Mouse (Mus musculus) testis, adult 2 months (tissue): ENCODE data around the gene Irx2. TPM values are rescaled to one million over a fixed set of nuclear protein-coding genes. Genes with fewer than 3 reads are reported as not detected.

ENCODE experiments used
- H3K27ac ChIP-seq: fragments of 200-500 bp; 2 replicates; pipeline ENCODE4 v1.5.1; 2012; ENCODE audit warnings: low read depth, low read length; ENCODE audit not compliant: control insufficient read depth, insufficient read depth
- H3K27me3 ChIP-seq: fragments of 200-500 bp; 2 replicates; pipeline ENCODE4 v1.6.1; 2012; ENCODE audit warnings: mild to moderate bottlenecking, low read length, moderate library complexity; ENCODE audit not compliant: control insufficient read depth, insufficient read depth
- H3K36me3 ChIP-seq: fragments of 200-500 bp; 2 replicates; pipeline ENCODE4 v1.6.1; 2012; ENCODE audit warnings: mild to moderate bottlenecking, low read length; ENCODE audit not compliant: control insufficient read depth, insufficient read depth
- H3K4me1 ChIP-seq: fragments of 200-500 bp; 2 replicates; pipeline ENCODE4 v1.6.1; 2012; ENCODE audit warnings: low read length; ENCODE audit not compliant: control insufficient read depth, insufficient read depth
- H3K4me3 ChIP-seq: fragments of 200-500 bp; 2 replicates; pipeline ENCODE4 v1.5.1; 2012; ENCODE audit warnings: low read depth, mild to moderate bottlenecking, low read length, moderate library complexity, mixed read lengths; ENCODE audit not compliant: control insufficient read depth
- CTCF ChIP-seq: fragments of 200-500 bp; IDR thresholded peaks from 2 replicates; pipeline ENCODE4 v1.5.1; 2012; ENCODE audit warnings: low read depth, mild to moderate bottlenecking, inconsistent platforms, low read length, moderate library complexity; ENCODE audit not compliant: control insufficient read depth, insufficient read depth, insufficient replicate concordance
- POLR2A ChIP-seq: fragments of 200-500 bp; IDR thresholded peaks from 2 replicates; pipeline ENCODE4 v1.6.1; 2012; ENCODE audit warnings: low read depth, mild to moderate bottlenecking, inconsistent platforms, low read length, moderate library complexity; ENCODE audit not compliant: control insufficient read depth
- polyA plus RNA-seq: library from polyadenylated mRNA; depleted of rRNA; stranded (reverse); fragments of >200 nt; gene quantifications from 2 replicates; pipeline ENCODE4 v1.2.3, GENCODE M21; 2012; rRNA removed

Irx2 gene
- polyA plus RNA-seq: 2.7 and 3.5 TPM in 2 replicates

- TF ChIP-seq POLR2A (no peak), CTCF (no peak)
- H3K4me1 ChIP-seq: peaks cover 31% of the 10 kb centered on the region
- peaks cover 4% of the 10 kb centered on the region for H3K27me3 ChIP-seq
- H3K4me3 ChIP-seq: peak within 1 kb of the TSS; percentile 54
- H3K27ac ChIP-seq: no peak within 1 kb of the TSS
- H3K36me3 ChIP-seq: no peaks in the 10 kb centered on the region
These were observed at the start of gene Irx2 for GRCm38 (mm10) chr13:72628462-72628916. Gene Irx2, plus strand, starts transcription at chr13:72628820.

- H3K27ac ChIP-seq: no peak overlapping the region
- H3K27me3 ChIP-seq: no peaks in the 10 kb centered on the region
- H3K36me3 ChIP-seq: no peaks in the 10 kb centered on the region
- no peak overlapping the region for H3K4me3 ChIP-seq
- TF ChIP-seq CTCF (no peak), POLR2A (no peak)
- no peaks in the 10 kb centered on the region for H3K4me1 ChIP-seq
These were observed 47.3 kb upstream of the Irx2 start for GRCm38 (mm10) chr13:72581276-72581675.

- no peaks in the 10 kb centered on the region for H3K27me3 ChIP-seq
- H3K27ac ChIP-seq: no peak overlapping the region
- H3K36me3 ChIP-seq: no peaks in the 10 kb centered on the region
- no peak overlapping the region for H3K4me3 ChIP-seq
- H3K4me1 ChIP-seq: no peaks in the 10 kb centered on the region
- no peak for TF ChIP-seq CTCF
- no peak for TF ChIP-seq POLR2A
These were observed 36.1 kb upstream of the Irx2 start for GRCm38 (mm10) chr13:72592526-72592925.

DNA sequence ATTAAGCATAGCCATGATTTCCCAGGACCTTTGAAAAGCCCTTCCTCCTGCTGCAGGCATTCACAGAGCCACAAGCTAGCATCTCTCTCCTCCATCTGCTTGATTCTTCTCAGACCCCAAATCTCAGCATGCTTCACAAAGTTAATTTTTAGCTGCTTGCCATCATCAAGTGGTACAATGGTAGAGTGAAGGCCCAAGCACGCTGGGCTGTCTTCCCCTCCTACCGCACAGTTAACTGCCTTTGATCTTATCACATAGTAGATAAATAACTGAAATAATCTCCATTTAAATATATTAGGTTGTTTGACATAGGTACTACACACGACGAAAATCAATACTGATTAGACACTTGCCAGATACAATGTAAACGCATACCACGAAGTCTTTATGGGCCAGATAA lies 35.3 kb upstream of the Irx2 start:
- Histone ChIP-seq H3K27ac (no peak overlapping the region), H3K4me1 (no peaks in the 10 kb centered on the region), H3K27me3 (no peaks in the 10 kb centered on the region), H3K36me3 (no peaks in the 10 kb centered on the region), H3K4me3 (no peak overlapping the region)
- TF ChIP-seq POLR2A (no peak), CTCF (no peak)

DNA sequence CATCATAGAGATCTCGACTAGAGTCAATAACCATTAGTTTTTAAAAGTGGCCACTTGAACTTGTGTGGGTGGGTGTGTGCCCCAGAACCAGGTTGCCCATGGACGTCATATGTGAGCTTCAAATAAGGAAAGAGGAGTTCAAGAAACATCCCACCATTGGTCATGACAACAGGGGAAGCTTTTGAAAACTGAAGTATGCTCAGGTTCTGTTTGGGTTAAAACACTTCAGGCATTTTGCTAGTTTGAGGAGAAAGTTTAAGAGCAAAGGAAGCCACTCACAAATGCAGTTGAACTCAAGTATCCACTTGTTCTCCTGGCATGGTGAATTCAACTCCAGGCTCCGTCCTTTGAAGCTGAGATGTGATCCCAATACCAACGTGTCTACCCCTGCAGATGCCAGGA lies 34.9 kb upstream of the Irx2 start:
- H3K4me3 ChIP-seq: no peak overlapping the region
- H3K27me3 ChIP-seq: no peaks in the 10 kb centered on the region
- no peaks in the 10 kb centered on the region for H3K4me1 ChIP-seq
- no peaks in the 10 kb centered on the region for H3K36me3 ChIP-seq
- TF ChIP-seq CTCF (no peak), POLR2A (no peak)
- H3K27ac ChIP-seq: no peak overlapping the region

DNA sequence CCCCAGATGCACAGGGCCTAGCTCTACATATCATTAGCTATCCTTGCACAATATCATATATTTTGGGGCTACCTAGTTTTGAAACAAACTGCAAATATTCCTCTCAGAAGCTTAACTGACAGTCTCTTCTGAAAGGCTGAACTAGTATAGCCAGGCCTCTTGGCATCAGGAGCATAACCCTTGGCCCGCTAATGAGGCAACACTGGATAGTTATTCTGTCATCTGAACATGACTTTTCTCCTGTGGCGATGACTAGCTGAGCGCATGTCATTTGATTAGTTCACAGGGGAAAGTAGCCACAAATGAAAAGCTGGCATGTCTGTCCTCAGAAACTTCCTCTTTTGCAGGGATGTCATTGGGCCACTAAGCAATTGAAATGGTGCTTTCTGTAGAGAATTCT lies 29.4 kb upstream of the Irx2 start:
- no peaks in the 10 kb centered on the region for H3K4me1 ChIP-seq
- H3K4me3 ChIP-seq: no peak overlapping the region
- H3K27me3 ChIP-seq: no peaks in the 10 kb centered on the region
- no peaks in the 10 kb centered on the region for H3K36me3 ChIP-seq
- TF ChIP-seq CTCF (no peak), POLR2A (no peak)
- H3K27ac ChIP-seq: no peak overlapping the region

- H3K27me3 ChIP-seq: no peaks in the 10 kb centered on the region
- no peaks in the 10 kb centered on the region for H3K4me1 ChIP-seq
- H3K27ac ChIP-seq: no peak overlapping the region
- H3K4me3 ChIP-seq: no peak overlapping the region
- no peaks in the 10 kb centered on the region for H3K36me3 ChIP-seq
- TF ChIP-seq POLR2A: no peak
- peak; percentile 51; the same call in 1 of the 2 replicates for TF ChIP-seq CTCF
These were observed 19.9 kb upstream of the Irx2 start for GRCm38 (mm10) chr13:72608706-72609105.

- no peak overlapping the region for H3K27ac ChIP-seq
- no peaks in the 10 kb centered on the region for H3K27me3 ChIP-seq
- H3K36me3 ChIP-seq: no peaks in the 10 kb centered on the region
- no peak for TF ChIP-seq POLR2A
- TF ChIP-seq CTCF: no peak
- no peak overlapping the region for H3K4me3 ChIP-seq
- no peaks in the 10 kb centered on the region for H3K4me1 ChIP-seq
These were observed 18.3 kb upstream of the Irx2 start for GRCm38 (mm10) chr13:72610277-72610676.
